Mouse (Mus musculus): ENCODE data around the gene Cpt1b.

GRCm38 (mm10) chr15:89415282-89415681 lies 10.4 kb downstream of the Cpt1b start:
- TF ChIP-seq CTCF (IDR thresholded peaks at IDR 0.05; ENCODE audit: control insufficient read depth, insufficient read depth, insufficient replicate concordance, low read depth, low read length) (no peak), POLR2A (IDR thresholded peaks at IDR 0.05; ENCODE audit: control insufficient read depth, low read depth, low read length) (no peak)

All from testis, adult 2 months (tissue).